Mouse (Mus musculus) stomach, postnatal 0 days (tissue): ENCODE results near the gene Ube4b.

ENCODE experiments used
- CTCF ChIP-seq: IDR thresholded peaks from 2 replicates; pipeline ENCODE4 v1.5.1; 2016; ENCODE audit warnings: antibody characterized with exemption, low read depth, mild to moderate bottlenecking, moderate library complexity
- EP300 ChIP-seq: optimal IDR thresholded peaks from 2 replicates; pipeline ENCODE3; 2016; ENCODE audit warnings: antibody characterized with exemption

DNA sequence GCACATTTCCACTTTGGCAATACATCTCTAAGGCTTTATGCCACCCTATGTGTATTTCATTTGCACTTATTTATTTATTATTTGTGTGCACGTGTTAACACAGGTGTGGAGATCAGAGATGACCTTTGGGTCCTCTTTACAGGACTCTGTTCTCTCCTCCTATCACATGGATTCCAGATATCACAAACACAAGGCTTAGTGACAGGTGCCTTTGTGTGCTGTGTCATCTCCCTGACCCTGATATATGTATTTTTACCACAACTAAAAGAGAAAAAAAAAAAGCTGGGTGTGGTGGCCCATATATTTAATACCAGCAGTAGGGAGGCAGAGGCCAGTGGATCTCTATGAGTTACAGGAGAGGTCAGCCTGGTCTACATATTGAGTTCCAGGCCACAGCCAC lies 17.9 kb upstream of the Ube4b start:
- TF ChIP-seq CTCF: no peak
- no peak for TF ChIP-seq EP300
